Mouse (Mus musculus) heart, adult 9 months (tissue): ENCODE measurements around the gene Try4.
"Not testable (repeated sequence)": the region's sequence is repeated elsewhere in the genome, so short reads cannot be mapped to it uniquely, and the experiment has no call there.

Experiments
- DNase-seq, 2 experiments: peaks; one replicate each; pipeline ENCODE4 v3.0.0; 2022; ENCODE audit warnings: low spot score in 2 of 2

Gene Try4

DNA sequence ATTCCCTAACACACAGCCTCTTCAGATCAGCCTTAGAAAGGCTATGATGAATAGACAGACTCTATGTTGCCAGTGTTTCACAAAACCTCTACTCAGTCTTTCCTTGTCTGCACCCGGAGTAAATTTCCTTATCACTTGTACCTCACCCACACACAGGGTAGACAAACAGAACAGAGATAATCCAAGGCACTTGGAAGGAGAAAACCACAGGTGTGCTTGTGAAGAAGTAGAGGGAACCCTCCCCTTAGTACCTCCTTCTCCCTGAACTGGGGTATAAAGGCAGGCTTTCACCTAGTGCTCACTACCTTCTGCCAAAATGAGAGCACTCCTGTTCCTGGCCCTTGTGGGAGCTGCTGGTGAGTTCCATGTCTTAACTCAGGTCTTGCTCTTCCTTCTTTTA lies at the start of gene Try4:
Gene Try4, plus strand, starts transcription at position 301 of the 400 bp plus-strand sequence.
- no peak for DNase-seq

DNA sequence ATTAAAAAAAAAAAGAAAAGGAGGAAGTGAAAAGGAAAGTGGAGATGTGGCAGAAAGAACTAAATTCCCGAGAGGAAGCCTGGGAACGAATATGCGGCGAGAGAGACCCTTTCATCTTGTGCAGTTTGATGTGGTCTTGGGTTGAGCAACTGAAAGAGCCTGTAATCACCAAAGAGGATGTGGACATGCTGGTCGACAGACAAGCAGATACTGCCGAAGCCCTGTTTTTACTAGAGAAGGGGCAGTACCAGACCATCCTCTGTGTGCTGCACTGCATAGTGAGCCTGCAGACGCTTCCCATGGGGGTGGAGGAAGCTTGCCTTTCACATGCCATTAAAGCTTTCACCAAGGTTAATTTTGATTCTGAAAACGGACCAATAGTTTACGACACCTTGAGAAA lies 48.8 kb upstream of the Try4 start:
- not testable (repeated sequence) for DNase-seq

DNA sequence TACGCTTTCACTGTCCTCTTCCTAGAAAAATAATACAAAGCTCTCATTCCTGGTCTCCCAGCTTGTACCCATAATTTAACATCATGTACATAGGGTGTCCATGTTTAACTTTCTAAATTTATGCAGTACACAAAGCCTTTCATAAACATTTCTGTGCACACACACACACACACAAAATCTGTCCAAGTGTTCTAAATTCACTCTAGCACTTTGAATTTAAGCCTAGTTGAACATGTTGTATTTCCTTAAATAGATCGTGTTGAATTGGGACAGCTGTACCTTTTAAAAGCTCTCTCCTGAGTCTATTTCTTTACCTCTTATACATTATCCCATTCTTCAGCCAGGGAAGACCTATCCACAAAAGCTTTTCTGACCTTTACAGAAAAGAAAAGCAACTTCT lies 45.6 kb upstream of the Try4 start:
- DNase-seq, result no peak

DNA sequence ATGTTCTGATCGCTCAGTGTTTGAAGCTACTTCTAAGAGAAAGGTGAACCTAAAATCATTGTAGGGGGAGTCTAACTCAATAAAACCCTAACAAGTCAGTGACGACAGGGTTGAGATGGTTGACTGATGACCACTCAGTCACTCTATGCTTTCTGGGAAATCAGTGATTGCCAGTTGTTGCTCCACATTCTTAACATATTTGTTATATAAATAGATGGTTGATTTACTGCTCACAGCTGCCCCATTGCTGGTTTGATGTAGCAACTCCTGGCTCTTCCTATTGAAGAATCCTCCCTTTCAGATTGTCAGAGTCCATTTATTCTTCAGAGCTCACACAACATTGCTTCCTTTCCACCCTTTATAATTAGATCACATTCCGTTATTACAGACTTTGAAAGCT lies 44.6 kb upstream of the Try4 start:
- no peak for DNase-seq

DNA sequence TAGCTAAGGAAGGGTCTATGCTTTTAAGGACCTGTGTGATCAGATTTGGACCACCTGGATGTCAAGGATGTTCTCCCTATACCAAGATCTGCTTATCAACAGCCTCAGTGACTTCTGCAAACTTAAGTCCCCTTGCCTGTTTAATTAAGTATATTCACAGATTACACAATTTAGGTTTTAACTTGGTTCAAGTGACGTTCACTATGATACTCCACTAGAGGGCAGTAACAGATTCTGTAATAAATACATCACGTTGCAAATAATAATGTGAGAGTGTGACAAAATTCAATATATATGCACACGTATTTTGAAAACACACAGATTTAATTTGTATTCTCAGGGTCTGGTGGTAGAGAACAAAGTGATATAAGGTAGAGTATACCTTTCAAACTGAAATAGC lies 39.3 kb upstream of the Try4 start:
- DNase-seq, result no peak

DNA sequence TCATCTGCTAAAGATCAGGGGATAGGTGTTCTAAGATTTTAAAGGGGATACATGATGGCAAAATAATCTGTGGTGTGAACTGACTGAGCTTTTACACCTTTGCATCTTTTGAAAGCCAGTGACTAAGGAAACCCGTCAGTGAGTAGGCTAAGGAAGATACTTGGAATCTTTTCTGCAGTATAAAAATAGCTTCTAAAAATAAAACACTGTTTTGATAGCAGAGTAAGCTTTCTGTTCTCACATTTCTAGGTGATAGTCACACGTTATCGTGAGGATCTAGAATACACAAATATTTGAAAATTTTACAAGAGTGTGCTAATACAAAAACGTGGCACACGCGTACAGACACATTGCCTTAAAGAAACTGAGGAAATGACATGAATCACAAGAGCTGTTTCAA lies 35.9 kb upstream of the Try4 start:
- DNase-seq, result no peak

DNA sequence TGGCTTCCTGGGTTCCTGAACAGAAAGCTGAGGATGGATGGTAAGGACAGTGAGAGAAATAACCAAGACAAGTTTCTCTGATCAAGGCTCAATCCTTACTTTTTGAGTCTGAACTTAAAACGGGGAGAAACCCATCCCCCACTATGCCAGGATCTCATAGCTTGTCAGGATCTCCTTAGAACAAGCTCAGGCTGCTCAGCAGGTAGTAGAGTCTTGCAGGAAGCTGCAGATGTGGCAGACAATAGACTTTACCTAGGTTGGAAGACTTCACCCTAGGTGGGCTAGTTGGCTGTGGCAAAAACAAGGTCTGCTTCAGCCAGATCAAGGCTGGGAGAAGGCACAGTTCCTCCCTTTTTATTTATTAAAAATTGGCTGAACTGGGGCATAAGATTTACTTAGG lies 3.8 kb upstream of the Try4 start:
- no peak for DNase-seq

DNA sequence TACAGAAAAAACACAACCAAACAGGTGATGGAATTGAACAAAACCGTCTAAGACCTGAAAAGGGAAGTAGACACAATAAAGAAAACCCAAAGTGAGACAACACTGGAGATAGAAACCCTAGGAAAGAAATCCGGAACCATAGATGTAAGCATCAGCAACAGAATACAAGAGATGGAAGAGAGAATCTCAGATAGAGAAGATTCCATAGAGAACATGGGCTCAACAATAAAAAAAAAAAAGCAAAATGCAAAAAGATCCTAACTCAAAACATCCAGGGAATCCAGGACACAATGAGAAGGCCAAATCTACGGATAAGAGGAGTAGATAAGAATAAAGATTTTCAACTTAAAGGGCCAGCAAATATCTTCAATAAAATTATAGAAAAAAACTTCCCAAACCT lies 14.7 kb downstream of the Try4 start, which contains the start of gene Try5:
Gene Try5, minus strand, starts transcription at position 101 of the 400 bp plus-strand sequence.
- DNase-seq, result not testable (repeated sequence)

DNA sequence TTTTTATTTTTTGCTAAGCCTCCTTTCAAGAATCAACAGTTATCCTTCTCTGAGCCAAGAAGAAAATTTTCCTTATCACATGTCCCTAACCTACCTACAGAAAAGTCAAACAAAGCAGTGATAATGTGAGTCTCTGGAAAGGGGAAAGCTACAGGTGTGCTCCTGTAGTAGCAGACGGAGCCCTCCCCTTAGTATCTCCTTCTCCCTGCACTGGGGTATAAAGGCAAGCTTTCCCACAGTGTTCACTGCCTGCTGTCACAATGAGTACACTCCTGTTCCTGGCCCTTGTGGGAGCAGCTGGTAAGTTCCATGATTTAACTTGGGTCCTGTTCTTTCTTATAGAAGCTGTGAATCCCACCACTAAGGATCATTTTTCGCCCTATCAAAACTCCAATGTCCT lies 51.9 kb downstream of the Try4 start, which contains the start of gene Try10:
Gene Try10, plus strand, starts transcription at position 174 of the 400 bp plus-strand sequence.
- no peak for DNase-seq
